Mouse (Mus musculus) liver, embryonic 13.5 days (tissue): ENCODE results near the gene Dapp1. TPM values are rescaled to one million over a fixed set of nuclear protein-coding genes. Genes with fewer than 3 reads are reported as not detected.
"Not testable (repeated sequence)": the region's sequence is repeated elsewhere in the genome, so short reads cannot be mapped to it uniquely, and the experiment has no call there.

Experiments used
- ATAC-seq: fragments of 200-750 bp; cut with Nextera tagmentation; 2 replicates; pipeline ENCODE4 v1.8.0; 2017; ENCODE audit warnings: low read depth, mild to moderate bottlenecking, moderate number of reproducible peaks, moderate library complexity
- DNase-seq: peaks from one replicate; pipeline ENCODE4 v3.0.0; 2022
- H3K27ac ChIP-seq: fragments of 300-500 bp; sonication (generic); 2 replicates; pipeline ENCODE4 v1.5.1; 2015; ENCODE audit warnings: moderate library complexity, mild to moderate bottlenecking, inconsistent platforms
- H3K27me3 ChIP-seq: fragments of 300-500 bp; sonication (generic); 2 replicates; pipeline ENCODE4 v1.6.1; 2015; ENCODE audit warnings: mild to moderate bottlenecking, inconsistent platforms
- H3K36me3 ChIP-seq: fragments of 300-500 bp; sonication (generic); 2 replicates; pipeline ENCODE4 v1.6.1; 2015; ENCODE audit warnings: mild to moderate bottlenecking, inconsistent platforms
- H3K4me1 ChIP-seq: fragments of 300-500 bp; sonication (generic); replicated peaks from 2 replicates; pipeline ENCODE4 v1.6.1; 2015; ENCODE audit warnings: inconsistent platforms
- H3K4me2 ChIP-seq: fragments of 300-500 bp; sonication (generic); 2 replicates; pipeline ENCODE4 v1.6.1; 2015; ENCODE audit warnings: inconsistent platforms, mild to moderate bottlenecking, moderate library complexity
- H3K4me3 ChIP-seq: fragments of 300-500 bp; sonication (generic); replicated peaks from 2 replicates; pipeline ENCODE4 v1.5.1; 2015; ENCODE audit warnings: mild to moderate bottlenecking, inconsistent platforms
- H3K9ac ChIP-seq: fragments of 300-500 bp; sonication (generic); 2 replicates; pipeline ENCODE4 v1.6.1; 2015; ENCODE audit warnings: mild to moderate bottlenecking, inconsistent platforms
- H3K9me3 ChIP-seq: fragments of 300-500 bp; sonication (generic); replicated peaks from 2 replicates; pipeline ENCODE4 v1.6.1; 2016; ENCODE audit warnings: inconsistent platforms
- WGBS: fragments of 180-500 bp; shearing (Covaris S2); methylation state at CpG from one replicate; pipeline ENCODE4 v1.1.7; 2015; ENCODE audit not compliant: insufficient replicate concordance; 5-methylcytosine and 5-hydroxymethylcytosine counted together
- polyA plus RNA-seq: library from polyadenylated mRNA; unstranded; fragments of >200 nt; fragmentation: Nextera tagmentation; extraction: Ambion mirVana; gene quantifications from 2 replicates; pipeline ENCODE4 v1.2.1, GENCODE M21; 2015

The Dapp1 gene
- polyA plus RNA-seq, 1 experiment from 2014 or later: 14.0 TPM

DNA sequence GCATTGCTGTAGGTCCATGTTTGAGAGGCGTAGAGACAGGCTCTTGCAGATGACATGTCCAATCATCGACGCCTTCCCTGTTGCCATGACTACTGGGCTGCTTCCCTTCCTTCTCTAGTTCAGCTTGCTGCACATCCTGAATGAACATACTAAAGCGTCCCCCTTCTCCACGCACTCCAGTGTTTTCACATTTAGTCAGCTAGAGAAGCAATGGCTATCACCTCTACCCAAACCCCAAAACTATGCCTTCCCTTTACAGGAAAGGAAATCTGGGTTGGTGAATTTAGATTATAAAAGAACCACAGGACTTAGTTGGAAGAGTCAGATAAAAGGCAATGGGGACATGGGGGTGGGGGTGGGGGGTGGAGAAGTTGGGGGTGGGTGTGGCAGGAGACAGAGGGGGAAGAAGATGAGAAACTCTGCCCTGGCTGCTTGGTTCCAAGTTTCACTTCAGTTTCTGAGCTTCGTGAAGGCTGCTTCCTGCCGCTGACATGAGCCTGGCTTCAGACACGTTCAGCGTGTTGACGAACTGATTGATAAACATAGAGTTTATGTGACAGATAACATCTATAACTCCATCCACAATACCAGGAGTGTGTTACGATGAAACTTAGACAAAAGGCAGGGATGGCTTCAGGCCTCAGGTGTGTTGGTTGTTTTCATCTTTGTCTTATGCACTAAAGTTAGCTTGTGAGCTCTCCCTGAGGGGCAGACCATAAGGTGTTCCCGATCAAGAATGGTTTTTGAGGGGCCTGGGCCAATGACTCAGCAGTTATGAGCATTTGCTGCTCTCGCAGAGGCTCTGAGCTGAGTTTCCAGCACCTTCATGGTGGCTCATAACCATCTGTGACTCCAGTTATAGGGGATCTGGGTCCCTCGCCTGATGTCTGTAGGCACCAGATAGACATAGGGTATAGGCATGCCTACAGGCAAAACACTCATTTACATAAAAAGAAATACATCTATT, 28.1 kb downstream of the Dapp1 start:
- peak overlapping the region; percentile 44 for H3K9ac ChIP-seq
- peaks cover 97% of the 10 kb centered on the region for H3K4me1 ChIP-seq
- peak overlapping the region; percentile 44 for H3K4me2 ChIP-seq
- H3K27ac ChIP-seq: peak overlapping the region; percentile 89
- ATAC-seq (peak; percentile 37), DNase-seq (peak; percentile 63)
- H3K27me3 ChIP-seq: no peaks in the 10 kb centered on the region
- 9% methylated on average over 14 of the region's 14 CpGs for WGBS
- peak overlapping the region; percentile 16; the same call in 1 of the 2 replicates for H3K4me3 ChIP-seq
- H3K9me3 ChIP-seq: no peaks in the 10 kb centered on the region
- peaks cover 15% of the 10 kb centered on the region for H3K36me3 ChIP-seq

- H3K36me3 ChIP-seq: peaks cover 17% of the 10 kb centered on the region
- H3K4me1 ChIP-seq: peaks cover 97% of the 10 kb centered on the region
- peak overlapping the region; percentile 16; the same call in 1 of the 2 replicates for H3K4me3 ChIP-seq
- 17% methylated on average over 4 of the region's 4 CpGs for WGBS
- H3K9me3 ChIP-seq: no peaks in the 10 kb centered on the region
- ATAC-seq (peak; percentile 54), DNase-seq (no peak)
- H3K4me2 ChIP-seq: peak overlapping the region; percentile 44
- H3K9ac ChIP-seq: peak overlapping the region; percentile 44
- H3K27ac ChIP-seq: peak overlapping the region; percentile 89
- no peaks in the 10 kb centered on the region for H3K27me3 ChIP-seq
Observed at GRCm38 (mm10) chr3:137952225-137952913, 29.0 kb downstream of the Dapp1 start.

DNA sequence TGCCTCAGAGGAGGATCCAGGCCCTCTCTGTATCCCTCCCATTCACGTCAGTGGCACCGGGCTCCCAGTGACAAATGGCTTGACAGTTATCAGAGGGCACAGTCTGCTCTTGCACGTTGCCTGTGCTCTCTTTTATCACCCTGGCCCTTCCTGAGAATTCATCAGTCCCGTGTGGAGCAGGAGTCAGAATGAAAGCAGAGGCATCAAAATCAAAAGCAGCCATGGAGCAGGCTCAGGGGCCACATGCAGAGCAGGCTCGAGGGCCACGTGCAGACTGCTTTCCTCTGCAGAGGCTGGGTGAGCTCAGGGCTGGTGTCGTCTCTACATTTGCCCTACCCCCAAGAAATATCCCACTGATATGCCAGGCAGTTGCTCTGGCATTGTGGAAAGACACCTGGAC, 29.5 kb downstream of the Dapp1 start:
- Histone ChIP-seq H3K9me3 (no peaks in the 10 kb centered on the region), H3K4me2 (peak overlapping the region; percentile 44), H3K4me3 (no peak overlapping the region), H3K36me3 (peaks cover 17% of the 10 kb centered on the region), H3K27ac (peak overlapping the region; percentile 89), H3K27me3 (no peaks in the 10 kb centered on the region), H3K9ac (peak overlapping the region; percentile 44), H3K4me1 (peaks cover 97% of the 10 kb centered on the region)
- WGBS: 6% methylated on average over 7 of the region's 7 CpGs
- ATAC-seq: peak; percentile 77
- DNase-seq: peak; percentile 67

DNA sequence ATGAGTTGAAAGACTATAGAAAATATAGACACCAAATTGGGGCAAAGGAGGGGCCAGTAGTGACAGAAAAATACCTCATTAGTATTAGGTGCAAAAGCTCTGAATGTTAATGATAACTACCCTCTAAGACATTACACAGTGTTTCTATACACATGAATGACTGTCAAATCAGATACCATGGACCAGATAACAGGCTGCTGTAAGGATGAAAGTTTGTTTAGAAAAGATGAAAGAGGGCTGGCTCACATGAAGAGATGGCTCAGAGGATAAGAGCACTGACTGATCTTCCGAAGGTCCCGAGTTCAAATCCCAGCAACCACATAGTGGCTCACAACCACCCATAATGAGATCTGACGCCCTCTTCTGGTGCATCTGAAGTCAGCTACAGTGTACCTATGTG, 30.0 kb downstream of the Dapp1 start:
- not testable (repeated sequence) for DNase-seq, H3K4me3 ChIP-seq, ATAC-seq, H3K9ac ChIP-seq, H3K27me3 ChIP-seq, H3K9me3 ChIP-seq, H3K4me2 ChIP-seq
- Histone ChIP-seq H3K27ac (peak overlapping the region; percentile 89; the same call in 1 of the 2 replicates), H3K36me3 (peaks cover 17% of the 10 kb centered on the region), H3K4me1 (peaks cover 94% of the 10 kb centered on the region)
- 66% methylated on average over 3 of the region's 3 CpGs for WGBS

DNA sequence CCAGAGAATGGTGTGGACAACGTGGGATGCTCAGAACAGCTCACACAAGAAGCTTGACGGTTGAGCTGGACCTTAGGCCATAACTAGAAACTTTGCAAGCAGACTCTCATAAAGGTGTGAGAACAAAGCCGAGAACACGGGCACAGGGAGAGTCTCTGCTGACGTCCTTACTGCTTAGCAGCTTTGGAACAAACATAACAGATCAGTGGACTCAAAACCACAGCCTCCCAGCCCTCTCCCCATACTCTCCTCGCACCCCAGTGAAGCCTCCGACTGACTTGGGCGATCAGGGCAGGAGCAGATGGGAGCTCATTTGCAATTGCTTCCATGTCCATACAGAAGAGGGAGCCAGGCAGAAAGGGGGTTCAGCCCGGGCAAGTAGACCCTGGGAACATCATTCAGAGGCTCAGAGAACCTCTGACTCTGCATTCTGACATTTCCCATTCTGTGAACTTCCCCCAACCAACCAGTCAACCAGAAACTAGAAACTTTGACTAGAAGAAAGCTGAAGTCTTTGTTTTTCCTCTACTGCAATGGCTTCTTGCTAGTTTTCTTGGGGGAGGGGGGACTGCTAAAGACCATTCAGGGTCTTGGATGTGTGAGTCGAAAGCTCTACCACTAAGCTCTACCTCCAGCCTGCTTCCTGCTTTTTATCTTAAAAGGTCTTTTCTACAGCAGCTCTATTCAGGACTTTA, 31.0 kb downstream of the Dapp1 start:
- Histone ChIP-seq H3K9me3 (no peaks in the 10 kb centered on the region), H3K9ac (no peak overlapping the region), H3K36me3 (peaks cover 26% of the 10 kb centered on the region), H3K4me3 (no peak overlapping the region), H3K4me2 (no peak overlapping the region), H3K4me1 (peaks cover 92% of the 10 kb centered on the region), H3K27ac (peak overlapping the region; percentile 66), H3K27me3 (no peaks in the 10 kb centered on the region)
- no peak for ATAC-seq
- no peak for DNase-seq
- 59% methylated on average over 10 of the region's 10 CpGs for WGBS

GRCm38 (mm10) chr3:137947525-137947924, 33.8 kb downstream of the Dapp1 start:
- H3K4me2 ChIP-seq: no peak overlapping the region
- no peak overlapping the region for H3K4me3 ChIP-seq
- no peaks in the 10 kb centered on the region for H3K9me3 ChIP-seq
- H3K36me3 ChIP-seq: peaks cover 26% of the 10 kb centered on the region
- peaks cover 89% of the 10 kb centered on the region for H3K4me1 ChIP-seq
- no peak overlapping the region for H3K9ac ChIP-seq
- DNase-seq (no peak), ATAC-seq (no peak)
- no peaks in the 10 kb centered on the region for H3K27me3 ChIP-seq
- 11% methylated on average over 4 of the region's 4 CpGs for WGBS
- H3K27ac ChIP-seq: peak overlapping the region; percentile 2

GRCm38 (mm10) chr3:137946827-137947226, 34.5 kb downstream of the Dapp1 start:
- H3K4me1 ChIP-seq: peaks cover 89% of the 10 kb centered on the region
- peak overlapping the region; percentile 2 for H3K27ac ChIP-seq
- ATAC-seq: no peak
- H3K9ac ChIP-seq: no peak overlapping the region
- H3K27me3 ChIP-seq: no peaks in the 10 kb centered on the region
- H3K4me2 ChIP-seq: no peak overlapping the region
- 72% methylated on average over 3 of the region's 3 CpGs for WGBS
- no peak overlapping the region for H3K4me3 ChIP-seq
- no peaks in the 10 kb centered on the region for H3K9me3 ChIP-seq
- peaks cover 26% of the 10 kb centered on the region for H3K36me3 ChIP-seq
- DNase-seq: no peak

DNA sequence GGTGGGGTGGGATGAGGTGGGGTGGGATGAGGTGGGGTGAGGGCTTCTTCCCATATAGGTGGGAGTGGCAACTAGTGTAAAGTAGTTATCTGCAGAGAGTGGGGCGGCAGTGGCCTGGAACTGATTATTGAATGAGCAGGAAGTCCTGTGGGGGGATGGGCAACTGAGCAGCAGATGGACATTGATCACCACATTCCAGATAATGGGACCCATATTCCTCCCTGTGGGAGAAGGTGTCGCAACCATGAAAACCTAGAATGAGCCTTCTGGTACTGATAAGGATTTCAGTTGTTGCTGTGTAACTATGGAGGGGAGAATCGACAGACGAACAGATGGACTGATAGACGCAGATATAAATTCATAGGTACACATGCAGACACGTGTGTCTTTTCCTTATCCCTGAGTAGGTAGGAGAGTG, 37.6 kb downstream of the Dapp1 start:
- peaks cover 85% of the 10 kb centered on the region for H3K4me1 ChIP-seq
- ATAC-seq (peak; percentile 77), DNase-seq (peak; percentile 67)
- no peaks in the 10 kb centered on the region for H3K27me3 ChIP-seq
- H3K4me3 ChIP-seq: no peak overlapping the region
- H3K9me3 ChIP-seq: no peaks in the 10 kb centered on the region
- 7% methylated on average over 6 of the region's 6 CpGs for WGBS
- H3K4me2 ChIP-seq: peak overlapping the region; percentile 24; the same call in 1 of the 2 replicates
- H3K36me3 ChIP-seq: peaks cover 21% of the 10 kb centered on the region
- H3K9ac ChIP-seq: no peak overlapping the region; the same call in 1 of the 2 replicates
- H3K27ac ChIP-seq: peak overlapping the region; percentile 74

DNA sequence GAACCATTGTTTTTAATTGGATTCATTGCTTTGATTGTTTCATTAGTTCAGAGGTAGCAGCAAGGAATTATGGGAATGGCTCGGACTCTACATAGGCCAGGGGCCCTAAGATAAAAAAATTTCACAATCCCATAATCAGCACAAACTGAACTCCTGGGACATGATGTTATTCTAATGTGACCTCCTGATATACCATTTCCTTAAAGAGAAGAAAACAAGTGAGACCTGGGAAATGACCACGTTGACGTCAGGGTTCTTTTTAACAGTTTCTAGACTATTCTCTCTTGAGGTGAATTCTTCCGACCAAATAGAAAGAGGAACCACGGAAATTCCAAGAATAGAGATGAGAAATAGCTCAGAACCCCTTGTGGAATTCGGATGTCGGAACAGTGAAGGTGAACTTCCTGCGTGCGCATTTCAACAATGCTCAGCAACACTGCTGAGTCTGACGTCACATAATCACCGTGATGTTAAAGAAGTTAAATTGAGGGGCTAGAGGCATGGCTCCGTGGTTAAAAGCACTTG, 39.2 kb downstream of the Dapp1 start:
- Histone ChIP-seq H3K36me3 (peaks cover 24% of the 10 kb centered on the region), H3K27me3 (no peaks in the 10 kb centered on the region), H3K4me1 (peaks cover 73% of the 10 kb centered on the region), H3K9ac (0 out of 2 replicates have a peak overlapping the region, but pooled peaks have one; percentile 19), H3K27ac (peak overlapping the region; percentile 80), H3K4me2 (peak overlapping the region; percentile 28; the same call in 1 of the 2 replicates), H3K9me3 (no peaks in the 10 kb centered on the region), H3K4me3 (no peak overlapping the region)
- DNase-seq: no peak
- ATAC-seq: no peak
- WGBS: 72% methylated on average over 12 of the region's 12 CpGs

DNA sequence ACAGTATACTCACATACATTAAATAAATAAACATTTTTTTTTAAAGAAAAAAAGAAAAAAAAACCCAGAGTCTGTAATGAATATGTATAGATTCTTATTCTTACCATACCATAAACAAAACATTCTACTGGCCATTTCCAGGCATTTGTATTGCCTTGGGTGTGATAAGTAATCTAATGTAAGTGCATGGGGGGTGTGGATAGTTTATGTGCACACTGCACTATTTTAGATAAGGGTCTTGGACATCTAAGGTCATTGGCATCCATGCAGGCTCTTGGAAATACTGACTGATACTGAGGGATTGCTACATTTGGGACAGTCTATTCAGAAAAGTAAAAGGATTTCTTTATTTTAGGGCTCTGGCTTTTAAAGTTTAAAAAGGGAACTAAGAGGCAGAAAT, 39.8 kb downstream of the Dapp1 start:
- Histone ChIP-seq H3K27me3 (no peaks in the 10 kb centered on the region), H3K4me1 (peaks cover 71% of the 10 kb centered on the region), H3K9me3 (no peaks in the 10 kb centered on the region), H3K9ac (0 out of 2 replicates have a peak overlapping the region, but pooled peaks have one; percentile 19), H3K36me3 (peaks cover 29% of the 10 kb centered on the region), H3K4me2 (peak overlapping the region; percentile 28), H3K4me3 (no peak overlapping the region), H3K27ac (peak overlapping the region; percentile 80)
- DNase-seq: peak; percentile 26
- ATAC-seq: peak; percentile 62
